Mouse (Mus musculus) right cerebral cortex, postnatal 36 days (tissue): ENCODE measurements around the gene Pik3r2.
"Not testable (repeated sequence)": the region's sequence is repeated elsewhere in the genome, so short reads cannot be mapped to it uniquely, and the experiment has no call there.

Experiments
- DNase-seq, 2 experiments: peaks; one replicate each; pipeline ENCODE4 v3.0.0; 2022; ENCODE audit warnings: low spot score in 2 of 2, mixed read lengths in 1 of 2

The Pik3r2 gene

DNA sequence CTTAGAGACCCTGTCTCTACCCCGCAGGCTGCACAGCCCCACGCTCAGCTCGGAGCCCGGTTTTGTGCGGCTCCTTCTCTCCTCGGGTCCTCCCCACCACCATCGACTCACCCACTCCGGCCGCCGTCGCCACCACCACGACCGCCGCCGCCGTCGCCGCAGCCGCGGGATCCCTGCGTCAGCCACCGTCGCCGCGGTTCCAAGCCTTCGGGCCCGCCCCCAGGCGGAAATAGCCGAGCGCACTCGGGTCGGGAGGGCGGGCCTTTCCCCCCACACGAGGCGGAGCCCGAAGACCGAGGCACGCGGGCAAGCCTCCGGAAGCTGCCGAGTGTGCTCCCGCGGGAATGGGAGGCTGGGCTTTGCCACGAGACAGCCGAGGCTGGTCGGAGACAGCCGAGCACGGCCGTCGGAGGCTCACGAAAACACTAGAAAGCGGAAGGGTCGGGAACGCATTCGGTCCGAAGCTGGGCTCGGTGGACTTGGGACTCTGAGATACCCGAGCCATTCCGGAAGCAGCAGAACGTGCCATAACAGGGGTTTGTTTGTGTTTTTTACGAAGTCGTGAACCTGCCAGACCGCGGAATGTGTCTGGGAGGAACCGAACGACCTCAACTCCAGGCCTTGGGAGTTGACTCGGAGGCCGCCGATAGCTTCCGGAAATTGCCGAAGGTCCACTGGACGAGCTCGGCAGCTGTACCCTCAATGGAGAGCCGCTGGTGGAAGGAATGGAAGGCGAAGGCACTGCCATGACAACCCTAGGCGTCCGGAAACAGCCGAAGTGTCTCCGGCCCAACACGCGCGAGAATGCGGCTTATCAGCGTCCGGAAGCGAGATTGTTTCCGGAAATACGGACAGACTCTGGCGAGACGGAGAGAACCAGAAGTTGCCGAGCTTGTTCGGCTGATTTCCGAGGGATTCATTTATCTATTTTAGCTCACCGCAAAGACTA is at the start of gene Pik3r2:
Gene Pik3r2, minus strand, starts transcription at position 218 of the 949 bp plus-strand sequence.
- peak; percentile 96 for DNase-seq

DNA sequence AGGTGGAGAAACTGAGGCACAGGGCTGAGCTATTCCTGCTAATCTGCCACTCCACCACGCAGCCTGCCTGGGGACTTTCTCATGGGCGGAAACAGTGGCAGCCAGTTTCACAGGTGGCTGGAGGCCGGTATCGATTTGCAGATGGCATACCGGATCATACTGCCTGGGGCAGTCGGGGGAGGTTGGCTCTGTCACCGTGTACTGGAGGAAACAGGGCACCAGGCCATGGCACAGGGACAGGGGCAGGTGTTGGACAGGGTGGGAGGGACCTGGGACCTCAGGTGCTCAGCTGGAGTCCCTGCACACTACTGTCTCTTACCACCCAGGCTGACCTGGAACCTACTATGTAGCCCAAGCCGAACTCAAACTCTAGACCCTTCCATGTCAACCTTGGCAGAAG is 49.3 kb upstream of the Pik3r2 start:
- no peak for DNase-seq

DNA sequence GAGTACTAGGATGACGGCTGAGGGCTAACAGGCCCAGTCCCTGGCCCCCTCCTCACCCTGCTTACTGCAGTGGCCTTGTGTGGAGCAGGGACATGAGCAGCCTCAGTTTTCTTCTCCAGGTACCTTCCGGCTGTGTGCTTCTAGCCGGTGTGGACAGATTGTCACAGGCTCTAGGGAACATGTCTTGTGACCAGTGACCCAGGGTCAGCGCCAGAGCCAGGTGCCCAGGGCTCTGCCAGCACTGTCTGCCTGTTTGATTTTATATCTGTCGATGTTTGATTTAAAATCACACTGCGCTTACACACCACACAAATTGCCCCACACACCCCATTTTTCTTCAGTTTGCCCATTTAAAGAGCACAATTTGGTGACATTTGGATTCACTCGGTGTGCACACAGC is 47.3 kb upstream of the Pik3r2 start:
- no peak for DNase-seq

DNA sequence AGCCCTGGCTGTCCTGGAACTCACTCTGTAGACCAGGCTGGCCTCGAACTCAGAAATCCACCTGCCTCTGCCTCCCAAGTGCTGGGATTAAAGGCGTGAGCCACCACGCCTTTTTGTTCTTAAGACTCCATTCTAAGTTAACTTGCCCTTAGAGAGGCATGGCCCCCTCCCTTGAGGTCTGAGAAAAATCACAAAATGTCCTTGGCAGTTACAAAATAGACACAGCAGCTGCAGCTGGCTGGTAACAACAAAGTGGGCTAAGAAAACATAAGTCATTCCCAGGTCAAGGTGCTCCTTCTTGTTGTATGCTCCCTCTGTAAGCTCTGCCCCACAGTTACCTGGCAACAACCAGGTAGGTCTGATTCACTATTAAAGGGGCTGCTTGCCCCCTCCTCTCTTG is 46.1 kb upstream of the Pik3r2 start:
- not testable (repeated sequence) for DNase-seq

DNA sequence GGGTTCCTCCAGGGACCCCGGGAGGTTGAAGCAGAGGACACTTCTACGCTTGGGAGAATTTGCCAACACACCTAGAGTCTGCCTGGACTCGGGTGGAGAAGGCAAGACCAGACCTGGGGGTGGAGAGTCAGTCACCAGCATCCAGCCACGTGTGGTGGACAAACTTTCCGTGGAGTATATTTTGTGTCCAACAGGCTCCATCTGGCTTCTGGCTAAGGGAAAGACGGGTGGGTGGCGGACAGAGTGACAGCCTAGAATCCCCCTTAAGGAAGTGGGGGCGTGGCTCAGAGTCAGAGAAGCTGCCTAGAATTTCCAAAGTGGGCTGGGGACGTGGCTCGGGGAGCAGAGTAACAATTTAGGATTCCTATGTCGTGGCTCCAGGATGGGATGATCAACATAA is 45.5 kb upstream of the Pik3r2 start:
- no peak for DNase-seq

DNA sequence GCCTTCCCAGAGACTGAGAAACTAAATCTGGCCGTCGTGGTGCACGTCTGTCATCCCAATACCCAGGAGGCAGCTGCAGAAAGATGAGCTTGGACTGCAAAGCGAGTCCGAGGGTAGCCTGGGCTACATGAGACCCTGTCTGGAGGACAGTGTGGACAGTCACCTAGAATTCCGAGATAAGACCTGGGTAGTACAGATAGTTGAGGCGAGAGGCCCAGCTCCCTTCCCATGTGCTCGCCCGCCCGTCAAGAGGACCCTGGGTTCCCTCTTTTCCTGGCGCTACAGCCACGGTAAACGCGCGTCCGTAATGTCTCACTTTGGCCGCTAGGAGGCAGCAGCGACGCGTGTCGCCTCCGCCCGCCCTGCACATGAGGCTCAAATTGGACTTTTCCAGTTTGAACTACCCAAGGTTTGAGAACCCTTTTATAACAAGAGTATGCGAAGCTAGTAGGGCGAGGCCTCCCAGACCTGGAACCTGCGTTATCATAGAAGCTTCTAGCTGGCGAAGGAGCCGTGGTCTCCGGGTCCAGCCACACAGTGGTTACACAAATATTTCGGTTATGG is 45.0 kb upstream of the Pik3r2 start:
- no peak for DNase-seq

DNA sequence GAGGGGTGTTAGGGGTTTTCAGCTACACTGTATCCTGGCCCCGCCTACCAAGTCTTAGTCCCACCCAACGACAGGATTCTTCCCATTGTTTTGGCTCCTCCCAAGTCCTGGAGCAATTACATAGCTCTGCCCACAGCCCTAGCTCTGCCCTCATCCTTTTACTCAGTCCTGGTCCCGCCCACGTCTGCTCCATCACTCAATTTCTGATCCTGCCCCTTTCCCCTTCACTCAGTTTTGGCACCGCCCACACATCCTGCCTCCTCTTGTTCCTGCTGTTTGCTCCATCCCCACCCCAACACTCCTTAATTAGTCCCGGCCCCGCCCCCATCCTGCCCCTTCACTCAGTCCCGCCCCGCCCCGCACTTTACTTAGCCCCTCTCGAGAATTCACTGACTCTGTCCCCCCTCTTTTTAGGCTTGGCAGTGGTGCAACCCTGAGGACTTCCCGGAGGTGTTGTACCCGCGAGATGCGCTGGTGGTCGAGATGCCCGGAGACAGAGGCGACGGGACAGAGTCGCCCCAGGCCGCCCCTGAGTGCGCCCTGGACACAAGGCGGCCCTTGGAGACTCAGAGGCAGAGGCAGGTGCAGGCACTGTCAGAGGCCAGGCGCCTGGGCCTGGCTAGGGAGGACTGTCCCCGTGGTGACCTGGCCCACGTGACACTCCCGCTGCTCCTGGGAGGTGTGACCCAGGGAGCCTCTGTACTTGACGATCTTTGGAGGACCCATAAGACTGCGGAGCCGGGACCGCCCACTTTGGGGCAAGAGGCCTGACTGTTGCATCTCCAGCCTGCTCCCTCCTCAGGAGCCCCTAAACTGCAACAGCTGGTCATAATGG is 43.8 kb upstream of the Pik3r2 start:
- DNase-seq = no peak

DNA sequence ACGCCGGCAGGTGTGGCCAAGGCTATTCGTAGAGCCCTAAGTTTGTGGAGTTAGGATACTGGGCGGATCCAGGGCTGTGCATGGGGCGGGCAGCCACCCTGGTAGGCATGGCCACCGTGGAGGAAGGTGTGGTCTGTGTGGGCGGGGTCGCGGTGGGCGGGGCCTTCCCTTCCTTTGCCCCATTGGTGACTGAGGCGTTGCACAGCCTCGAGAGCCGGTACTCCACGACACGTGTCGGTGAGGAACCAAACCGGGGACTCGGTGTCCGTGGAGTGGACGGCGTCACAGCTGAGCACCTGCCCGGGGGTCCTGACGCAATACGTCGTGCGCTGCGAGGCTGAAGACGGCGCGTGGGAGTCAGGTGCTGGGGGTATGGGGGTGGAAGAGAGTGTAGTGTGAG is 40.2 kb upstream of the Pik3r2 start:
- no peak for DNase-seq

DNA sequence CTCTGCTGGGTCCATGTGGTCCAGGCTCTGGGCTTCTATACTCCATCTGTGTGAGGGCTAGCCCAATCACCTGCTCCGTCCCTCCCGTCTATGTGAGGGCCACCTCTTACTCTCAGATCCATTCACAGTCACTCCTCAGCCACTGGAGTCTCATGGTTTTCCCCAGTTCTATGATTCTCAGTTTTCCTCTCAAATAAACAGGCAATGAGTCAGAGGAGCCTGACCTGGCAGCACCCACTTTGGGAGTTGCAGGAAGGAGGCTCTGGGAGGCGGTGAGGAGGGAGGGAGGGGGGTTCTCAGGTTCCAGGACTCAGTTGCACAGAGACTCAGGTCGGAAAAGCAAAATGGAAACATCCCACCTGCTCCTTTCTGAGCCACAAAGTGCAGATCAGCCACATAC is 36.4 kb upstream of the Pik3r2 start:
- DNase-seq = no peak

DNA sequence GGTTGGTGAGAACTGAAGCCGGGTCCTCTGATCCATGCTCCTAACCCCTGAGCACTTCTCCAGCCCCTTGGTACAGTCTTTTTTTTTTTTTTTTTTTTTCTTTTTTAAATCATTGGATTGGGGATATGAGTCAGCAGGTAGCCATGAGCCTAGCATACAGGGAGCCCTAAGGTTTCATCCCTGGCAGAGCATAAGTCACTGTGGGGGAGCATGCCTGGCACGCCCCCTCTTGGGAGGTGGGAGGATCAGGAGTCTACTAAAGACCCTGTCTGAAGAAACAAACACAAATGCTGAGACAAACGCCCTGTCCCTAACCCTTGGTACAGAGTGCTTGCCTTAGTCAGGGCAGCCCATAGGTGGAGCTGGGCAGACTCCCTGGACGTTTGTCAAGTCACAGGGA is 35.5 kb upstream of the Pik3r2 start:
- DNase-seq = no peak

DNA sequence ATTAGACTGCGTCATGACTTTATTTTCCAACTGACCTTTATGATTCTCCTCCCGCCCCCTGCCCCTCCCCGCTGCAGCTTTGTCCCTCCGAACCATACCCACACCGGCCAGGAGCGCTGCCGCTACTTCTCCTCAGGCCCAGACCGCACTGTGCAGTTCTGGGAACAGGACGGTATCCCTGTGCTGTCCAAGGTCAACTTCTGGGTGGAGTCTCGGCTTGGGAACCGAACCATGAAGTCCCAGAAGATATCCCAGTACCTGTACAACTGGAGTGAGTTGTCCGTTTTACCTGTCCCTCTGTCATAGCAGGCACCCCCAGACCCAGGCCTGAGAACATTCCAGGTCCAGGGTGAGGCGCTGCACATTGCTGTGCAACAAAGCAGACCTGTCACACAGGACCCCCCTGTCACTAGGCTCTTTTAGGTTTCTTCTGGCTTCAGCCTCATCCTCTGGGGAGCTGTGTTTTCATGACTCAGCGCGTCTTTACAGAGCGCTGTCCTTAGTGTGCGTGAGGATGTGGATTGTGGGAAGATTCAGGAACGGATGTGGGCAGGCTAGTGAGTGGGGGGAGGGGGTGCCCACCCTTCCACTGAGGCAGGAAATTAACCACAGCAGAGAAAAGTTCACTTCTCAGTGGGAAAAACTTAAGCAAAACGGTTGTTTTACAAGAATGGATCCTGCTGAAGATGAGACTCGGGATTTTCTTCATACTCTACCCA is 34.6 kb upstream of the Pik3r2 start:
- no peak for DNase-seq

DNA sequence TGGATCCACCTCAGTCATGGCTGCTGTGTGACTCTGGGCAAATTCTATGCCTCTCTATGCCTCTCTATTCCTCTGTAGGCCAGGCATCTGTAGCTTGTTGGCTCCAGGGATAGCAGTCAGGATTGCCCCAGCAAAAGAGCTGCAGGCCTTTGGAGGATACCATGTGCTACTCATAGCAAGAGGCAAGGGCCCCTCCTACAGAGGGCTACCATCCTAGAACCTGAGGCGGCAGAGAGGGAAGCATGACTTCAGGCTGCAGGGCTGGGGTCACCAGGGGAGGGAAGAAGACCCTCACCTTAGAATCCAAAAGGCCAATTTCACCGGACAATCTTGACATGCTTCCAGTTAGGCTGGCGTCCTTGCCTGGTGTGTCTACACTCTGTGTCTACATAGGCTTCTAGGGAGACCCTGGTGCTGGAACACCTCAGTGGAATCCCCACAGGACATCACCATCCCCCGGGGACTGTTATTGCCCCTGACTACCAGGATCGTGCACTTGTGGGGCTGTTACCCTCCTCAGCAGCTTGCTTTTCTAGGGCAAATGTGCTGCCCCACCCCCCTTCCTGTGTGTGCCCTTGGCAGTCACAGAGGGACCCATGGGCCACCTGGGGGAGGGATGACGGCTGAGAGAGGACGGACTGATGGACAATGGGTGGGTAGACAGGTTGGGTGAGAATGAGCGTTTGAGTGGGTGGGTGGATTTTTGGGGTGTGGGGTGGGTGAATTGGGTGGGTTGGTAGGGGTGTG is 32.6 kb upstream of the Pik3r2 start:
- DNase-seq = no peak

DNA sequence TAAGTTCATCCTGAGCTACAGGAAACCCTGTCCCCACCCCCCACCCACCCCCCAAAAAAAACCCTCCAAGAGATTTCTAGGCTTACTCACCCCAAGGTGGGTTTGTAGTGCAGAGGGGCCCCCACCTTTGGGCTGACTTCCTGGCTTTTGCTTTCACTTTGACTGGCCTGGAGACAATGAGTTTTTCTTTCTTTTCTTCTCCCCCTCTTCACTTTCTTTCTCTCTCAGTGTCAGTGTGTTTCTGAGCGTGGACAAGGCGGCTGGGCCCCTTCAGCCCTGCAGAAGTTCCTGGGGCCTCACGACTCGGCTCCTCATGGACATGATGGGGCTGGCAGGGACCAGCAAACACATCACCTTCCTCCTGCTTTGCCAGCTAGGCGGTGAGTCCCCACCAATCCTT is 31.7 kb upstream of the Pik3r2 start, which contains the start of gene Il12rb1:
Gene Il12rb1, plus strand, starts transcription at position 211 of the 400 bp plus-strand sequence.
- DNase-seq = no peak

DNA sequence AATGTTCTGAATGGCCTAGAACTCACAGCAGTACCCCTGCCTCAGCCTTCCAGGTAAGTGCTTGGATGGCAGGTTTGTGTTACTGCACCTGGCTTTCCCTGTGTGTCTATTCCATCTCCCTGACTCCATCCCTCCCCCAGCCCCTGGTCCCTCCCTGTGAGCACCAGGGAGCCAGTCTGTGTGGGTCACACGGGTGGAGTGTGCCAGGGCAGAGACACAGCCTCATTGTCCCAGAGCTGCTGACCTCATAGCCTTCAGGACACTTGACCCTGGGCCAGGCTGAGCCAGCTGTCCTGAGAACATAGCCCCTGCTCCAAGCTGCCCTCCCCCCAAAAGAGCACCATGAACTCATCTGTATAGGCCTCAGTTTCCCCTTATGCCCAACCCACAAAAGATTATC is 30.8 kb upstream of the Pik3r2 start:
- no peak for DNase-seq

DNA sequence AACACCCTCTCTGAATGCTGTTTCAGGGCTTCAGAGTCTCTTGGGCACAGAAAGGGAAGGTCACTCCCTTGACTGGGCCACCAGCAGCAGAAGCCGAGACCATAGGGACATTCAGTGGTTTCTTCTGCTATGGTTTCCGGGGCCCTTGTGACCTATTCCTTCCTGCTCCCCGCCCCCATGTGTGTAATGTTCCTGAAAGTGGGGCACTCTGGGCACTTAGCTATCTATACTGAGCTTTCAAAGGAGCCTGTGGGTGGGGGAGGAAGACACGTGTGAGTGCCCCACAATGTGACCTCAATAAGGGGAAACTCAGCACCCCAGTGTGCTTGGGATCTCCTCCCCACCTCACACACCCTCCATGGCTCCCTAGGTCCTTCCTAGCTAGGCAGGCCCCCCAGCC is 30.0 kb upstream of the Pik3r2 start:
- no peak for DNase-seq

DNA sequence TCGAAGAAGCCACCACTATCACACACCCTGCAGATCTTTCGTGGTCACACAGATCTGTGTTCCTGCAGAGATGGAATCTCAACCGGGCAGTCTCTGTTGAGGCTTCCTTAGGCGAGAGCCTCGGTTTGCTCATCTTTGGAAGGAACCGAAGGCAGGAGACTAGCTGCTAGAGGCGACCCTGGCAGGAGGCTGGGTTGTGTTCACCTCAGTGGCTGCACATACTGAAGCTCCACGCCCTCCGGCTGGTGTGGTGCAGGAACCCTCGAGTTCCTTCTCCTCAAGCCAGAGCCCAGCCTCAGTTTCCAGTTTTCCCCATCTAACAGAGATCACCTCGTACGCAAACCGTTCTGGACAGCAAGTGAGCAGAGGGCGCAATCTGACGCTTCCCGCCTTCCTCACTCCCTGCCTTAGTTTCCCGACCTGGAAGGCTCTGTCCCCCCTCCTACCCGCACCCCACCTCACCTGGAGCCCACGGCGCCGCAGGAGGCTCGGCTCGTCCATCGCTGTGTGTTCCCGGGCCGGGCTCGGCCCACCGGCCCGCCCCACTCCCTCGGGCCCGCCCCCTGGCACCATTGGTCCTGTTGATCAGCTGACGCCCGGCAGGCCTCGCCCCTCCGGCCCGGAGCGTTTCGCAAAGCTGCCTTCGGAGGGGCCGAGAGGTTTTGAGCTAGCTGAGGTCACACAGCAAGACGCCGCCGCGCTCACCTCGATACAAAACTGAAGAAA is 28.1 kb upstream of the Pik3r2 start, which contains the start of gene Mast3:
Gene Mast3, minus strand, starts transcription at position 574 of the 726 bp plus-strand sequence.
- DNase-seq = peak; percentile 73 to 77

DNA sequence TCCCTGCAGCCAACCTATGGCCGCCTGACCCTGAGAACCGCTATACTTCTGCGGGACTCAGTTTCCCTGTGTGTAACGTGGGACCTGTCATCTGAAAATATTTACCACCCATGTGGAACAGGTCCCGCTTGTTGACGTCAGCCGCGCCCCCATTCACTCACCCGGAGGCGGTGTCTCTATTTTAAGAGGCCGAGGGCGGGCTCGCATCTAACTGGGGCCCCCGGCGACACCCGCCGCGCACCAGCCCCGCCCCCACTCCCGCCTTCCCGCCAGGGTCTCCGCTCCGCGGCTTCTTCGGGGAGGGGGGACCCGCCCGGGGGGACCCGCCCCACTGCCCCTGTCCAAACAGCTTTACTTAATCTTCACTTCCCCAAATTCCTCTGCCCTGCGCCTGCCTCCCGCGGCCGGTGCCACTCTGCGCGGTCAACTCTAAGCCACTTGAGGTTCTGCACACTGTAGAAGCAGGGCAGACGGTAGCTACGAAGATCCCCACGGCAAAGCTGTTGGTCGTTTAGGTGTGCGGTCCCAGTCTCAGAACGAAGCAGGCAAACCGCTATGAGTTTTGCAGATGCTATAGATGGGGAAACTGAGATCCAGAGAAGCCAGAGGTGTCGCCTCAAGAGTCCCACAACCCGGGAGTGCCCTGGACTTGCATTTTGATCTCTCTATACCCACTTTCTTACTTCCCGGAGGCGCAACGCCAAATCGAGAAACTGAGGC is 27.4 kb upstream of the Pik3r2 start:
- peak; percentile 73 to 85 for DNase-seq

DNA sequence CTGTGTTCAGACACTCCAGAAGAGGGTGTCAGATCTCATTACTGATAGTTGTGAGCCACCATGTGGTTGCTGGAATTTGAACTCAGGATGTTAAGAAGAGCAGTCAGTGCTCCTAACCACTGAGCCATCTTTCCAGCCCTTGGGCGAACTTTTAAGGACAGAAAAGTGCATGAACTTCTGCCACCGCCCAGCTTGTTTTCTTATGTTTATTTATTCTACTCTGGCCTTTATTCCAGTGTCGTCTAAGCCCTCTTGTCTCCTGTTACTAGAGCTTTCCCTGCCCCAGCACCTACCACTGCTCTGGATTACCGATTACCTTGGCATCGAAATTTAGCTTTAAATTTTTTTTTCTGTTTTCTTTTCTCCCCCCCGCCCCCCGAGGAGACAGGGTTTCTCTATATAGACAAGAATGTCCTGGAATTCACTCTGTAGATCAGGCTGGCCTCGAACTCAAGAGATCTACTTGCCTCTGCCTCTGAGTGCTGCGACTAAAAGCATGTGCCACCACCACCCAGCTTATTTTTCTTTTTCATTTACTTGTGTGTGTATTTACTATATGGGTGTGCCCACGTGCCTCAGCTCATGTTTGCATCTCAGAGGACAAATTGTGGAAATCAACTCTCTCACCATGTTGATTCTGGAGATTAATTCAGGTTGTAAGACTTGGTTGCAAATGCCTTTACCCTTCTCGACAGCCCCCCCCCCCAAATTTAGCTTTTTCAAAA is 26.4 kb upstream of the Pik3r2 start:
- no peak for DNase-seq

DNA sequence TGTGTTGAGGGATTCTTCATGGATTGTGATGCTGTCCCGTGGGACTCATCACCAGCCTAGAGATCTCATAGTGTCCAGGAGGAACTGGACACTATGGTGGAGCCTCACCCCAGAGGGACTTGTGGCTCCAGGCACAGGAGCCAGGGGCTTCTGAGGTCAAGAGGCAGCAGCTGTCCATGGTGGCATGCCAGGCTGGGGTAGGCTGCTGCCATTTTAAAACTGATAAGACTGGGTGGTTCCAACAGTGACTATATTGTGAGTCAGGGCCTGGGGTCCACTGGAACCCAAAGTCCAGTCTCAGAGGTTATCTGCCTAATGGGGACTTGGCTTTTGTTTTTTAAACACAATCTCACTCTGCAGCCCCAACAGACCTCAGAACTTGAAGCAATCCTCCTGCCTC is 25.3 kb upstream of the Pik3r2 start:
- no peak for DNase-seq
